Mouse (Mus musculus) testis, adult 2 months (tissue): Measurements from ENCODE around the gene Rhoj. TPM values are rescaled to one million over a fixed set of nuclear protein-coding genes. Genes with fewer than 3 reads are reported as not detected.

Experiments used
- H3K27ac ChIP-seq: fragments of 200-500 bp; 2 replicates; pipeline ENCODE4 v1.5.1; 2012; ENCODE audit warnings: low read depth, low read length; ENCODE audit not compliant: control insufficient read depth, insufficient read depth
- H3K27me3 ChIP-seq: fragments of 200-500 bp; 2 replicates; pipeline ENCODE4 v1.6.1; 2012; ENCODE audit warnings: mild to moderate bottlenecking, low read length, moderate library complexity; ENCODE audit not compliant: control insufficient read depth, insufficient read depth
- H3K36me3 ChIP-seq: fragments of 200-500 bp; 2 replicates; pipeline ENCODE4 v1.6.1; 2012; ENCODE audit warnings: mild to moderate bottlenecking, low read length; ENCODE audit not compliant: control insufficient read depth, insufficient read depth
- H3K4me1 ChIP-seq: fragments of 200-500 bp; 2 replicates; pipeline ENCODE4 v1.6.1; 2012; ENCODE audit warnings: low read length; ENCODE audit not compliant: control insufficient read depth, insufficient read depth
- H3K4me3 ChIP-seq: fragments of 200-500 bp; 2 replicates; pipeline ENCODE4 v1.5.1; 2012; ENCODE audit warnings: low read depth, mild to moderate bottlenecking, low read length, moderate library complexity, mixed read lengths; ENCODE audit not compliant: control insufficient read depth
- CTCF ChIP-seq: fragments of 200-500 bp; IDR thresholded peaks from 2 replicates; pipeline ENCODE4 v1.5.1; 2012; ENCODE audit warnings: low read depth, mild to moderate bottlenecking, inconsistent platforms, low read length, moderate library complexity; ENCODE audit not compliant: control insufficient read depth, insufficient read depth, insufficient replicate concordance
- POLR2A ChIP-seq: fragments of 200-500 bp; IDR thresholded peaks from 2 replicates; pipeline ENCODE4 v1.6.1; 2012; ENCODE audit warnings: low read depth, mild to moderate bottlenecking, inconsistent platforms, low read length, moderate library complexity; ENCODE audit not compliant: control insufficient read depth
- polyA plus RNA-seq: library from polyadenylated mRNA; depleted of rRNA; stranded (reverse); fragments of >200 nt; gene quantifications from 2 replicates; pipeline ENCODE4 v1.2.3, GENCODE M21; 2012

Gene Rhoj
- polyA plus RNA-seq, 1 experiment = 2.9 TPM

DNA sequence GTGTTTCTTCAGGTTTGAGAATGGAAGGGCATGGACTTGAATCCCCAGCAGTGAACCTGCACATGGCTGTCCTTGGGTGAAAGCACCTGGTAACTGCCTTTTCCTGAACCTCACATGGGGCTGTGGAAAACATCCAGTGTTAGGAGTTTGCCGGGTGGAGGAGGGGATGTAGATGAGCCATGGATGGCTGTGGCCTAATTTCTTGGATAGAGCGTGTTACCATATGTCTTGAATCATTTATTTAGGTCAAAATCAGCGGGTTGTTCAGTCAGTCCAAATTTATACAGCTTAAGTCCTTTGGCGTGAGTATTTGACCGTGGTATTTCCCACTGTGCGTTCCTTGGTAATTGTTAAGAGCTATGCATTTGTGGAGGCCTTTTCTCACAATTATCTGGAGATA, 68.0 kb downstream of the Rhoj start:
- no peak overlapping the region for H3K27ac ChIP-seq
- TF ChIP-seq POLR2A = no peak
- H3K4me1 ChIP-seq = no peaks in the 10 kb centered on the region
- no peaks in the 10 kb centered on the region for H3K27me3 ChIP-seq
- no peak overlapping the region for H3K4me3 ChIP-seq
- H3K36me3 ChIP-seq = no peaks in the 10 kb centered on the region

GRCm38 (mm10) chr12:75386731-75387130, 78.6 kb downstream of the Rhoj start:
- Histone ChIP-seq H3K4me1 (peaks cover 4% of the 10 kb centered on the region), H3K36me3 (no peaks in the 10 kb centered on the region), H3K4me3 (no peak overlapping the region), H3K27ac (no peak overlapping the region), H3K27me3 (no peaks in the 10 kb centered on the region)
- no peak for TF ChIP-seq POLR2A
- no peak for TF ChIP-seq CTCF

GRCm38 (mm10) chr12:75387156-75387555, 79.0 kb downstream of the Rhoj start:
- Histone ChIP-seq H3K4me1 (peaks cover 4% of the 10 kb centered on the region), H3K36me3 (no peaks in the 10 kb centered on the region), H3K27ac (no peak overlapping the region), H3K4me3 (no peak overlapping the region), H3K27me3 (no peaks in the 10 kb centered on the region)
- TF ChIP-seq POLR2A (no peak), CTCF (no peak)

- H3K36me3 ChIP-seq = no peaks in the 10 kb centered on the region
- H3K27me3 ChIP-seq = no peaks in the 10 kb centered on the region
- no peak overlapping the region for H3K4me3 ChIP-seq
- TF ChIP-seq POLR2A (no peak), CTCF (no peak)
- peaks cover 4% of the 10 kb centered on the region for H3K4me1 ChIP-seq
- no peak overlapping the region for H3K27ac ChIP-seq
These were observed 79.7 kb downstream of the Rhoj start for GRCm38 (mm10) chr12:75387846-75388245.

DNA sequence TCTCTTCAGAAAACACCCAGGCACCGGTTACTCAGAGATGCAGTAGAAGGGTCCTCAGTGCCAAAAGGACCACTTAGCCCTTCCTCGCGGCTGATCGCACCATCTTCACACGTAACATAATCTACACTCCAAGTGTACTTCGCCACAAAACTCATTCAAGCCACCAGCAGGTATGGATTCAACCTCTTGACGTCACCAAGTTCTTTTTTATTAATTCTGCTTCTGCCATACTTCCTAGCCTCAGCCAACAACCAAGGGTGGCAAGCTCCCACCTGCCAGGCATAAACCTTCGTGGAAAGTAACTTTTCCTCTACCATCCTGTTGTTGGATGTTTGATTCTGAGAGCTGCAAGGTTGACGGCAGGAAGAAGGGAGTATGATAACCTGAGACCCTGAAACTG, 80.4 kb downstream of the Rhoj start:
- H3K27ac ChIP-seq = no peak overlapping the region
- H3K4me1 ChIP-seq = peaks cover 4% of the 10 kb centered on the region
- no peak overlapping the region for H3K4me3 ChIP-seq
- TF ChIP-seq POLR2A = no peak
- no peak for TF ChIP-seq CTCF
- H3K27me3 ChIP-seq = no peaks in the 10 kb centered on the region
- no peaks in the 10 kb centered on the region for H3K36me3 ChIP-seq

- Histone ChIP-seq H3K36me3 (no peaks in the 10 kb centered on the region), H3K4me1 (peaks cover 4% of the 10 kb centered on the region), H3K4me3 (no peak overlapping the region), H3K27me3 (no peaks in the 10 kb centered on the region), H3K27ac (no peak overlapping the region)
- no peak for TF ChIP-seq CTCF
- no peak for TF ChIP-seq POLR2A
These were observed 81.4 kb downstream of the Rhoj start for GRCm38 (mm10) chr12:75389308-75390135.

DNA sequence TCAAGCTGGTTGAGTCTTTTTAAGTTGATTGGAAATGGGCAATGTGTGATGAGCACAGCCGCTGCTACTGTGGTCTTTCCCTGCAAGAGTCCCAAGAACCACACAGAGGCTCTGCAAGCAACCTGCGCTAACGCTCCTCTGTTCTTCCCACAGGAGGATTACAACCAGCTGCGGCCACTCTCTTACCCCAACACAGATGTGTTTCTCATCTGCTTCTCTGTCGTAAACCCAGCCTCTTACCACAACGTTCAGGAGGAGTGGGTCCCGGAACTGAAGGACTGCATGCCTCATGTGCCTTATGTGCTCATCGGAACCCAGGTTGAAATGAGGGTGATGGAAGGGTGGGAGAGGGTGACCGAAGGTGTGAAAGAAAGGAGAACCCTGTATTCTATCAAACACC, 83.4 kb downstream of the Rhoj start:
- no peak overlapping the region for H3K4me3 ChIP-seq
- H3K36me3 ChIP-seq = no peaks in the 10 kb centered on the region
- no peaks in the 10 kb centered on the region for H3K27me3 ChIP-seq
- TF ChIP-seq CTCF = no peak
- no peak for TF ChIP-seq POLR2A
- H3K4me1 ChIP-seq = peaks cover 3% of the 10 kb centered on the region
- H3K27ac ChIP-seq = no peak overlapping the region
